Mouse (Mus musculus) small intestine, adult 2 months (tissue): Measurements from ENCODE around the gene Olfr656. TPM values are rescaled to one million over a fixed set of nuclear protein-coding genes. Genes with fewer than 3 reads are reported as not detected.

Experiments
- H3K27ac ChIP-seq: fragments of 200-500 bp; 2 replicates; pipeline ENCODE4 v1.5.1; 2012; ENCODE audit warnings: low read depth, low read length, control low read depth, inconsistent platforms; ENCODE audit not compliant: insufficient read depth
- H3K27me3 ChIP-seq: fragments of 200-500 bp; 2 replicates; pipeline ENCODE4 v1.6.1; 2012; ENCODE audit warnings: mild to moderate bottlenecking, moderate library complexity, low read length, inconsistent platforms; ENCODE audit not compliant: control insufficient read depth, insufficient read depth
- H3K36me3 ChIP-seq: fragments of 200-500 bp; 2 replicates; pipeline ENCODE4 v1.6.1; 2012; ENCODE audit warnings: mild to moderate bottlenecking, low read length, control low read depth, inconsistent platforms; ENCODE audit not compliant: control insufficient read depth, insufficient read depth
- H3K4me1 ChIP-seq: fragments of 200-500 bp; 2 replicates; pipeline ENCODE4 v1.6.1; 2012; ENCODE audit warnings: low read length, inconsistent platforms, mixed read lengths; ENCODE audit not compliant: control insufficient read depth, insufficient read depth, insufficient read length
- H3K4me3 ChIP-seq: fragments of 200-500 bp; 2 replicates; pipeline ENCODE4 v1.5.1; 2012; ENCODE audit warnings: low read depth, mild to moderate bottlenecking, control low read depth, inconsistent platforms, low read length, moderate library complexity
- CTCF ChIP-seq: fragments of 200-500 bp; IDR thresholded peaks from 2 replicates; pipeline ENCODE4 v1.5.1; 2012; ENCODE audit warnings: low read depth, mild to moderate bottlenecking, control low read depth, inconsistent platforms, low read length, moderate library complexity, mixed read lengths; ENCODE audit not compliant: insufficient replicate concordance, insufficient read length; ENCODE audit errors: extremely low read depth
- POLR2A ChIP-seq: fragments of 200-500 bp; IDR thresholded peaks from 2 replicates; pipeline ENCODE4 v1.6.1; 2012; ENCODE audit warnings: low read depth, mild to moderate bottlenecking, control low read depth, inconsistent platforms, low read length, moderate library complexity
- WGBS: fragments of 180-500 bp; shearing (Covaris S2); methylation state at CpG from one replicate; pipeline ENCODE4 v1.1.7; 2018; 5-methylcytosine and 5-hydroxymethylcytosine counted together
- polyA plus RNA-seq: library from polyadenylated mRNA; depleted of rRNA; stranded (reverse); fragments of >200 nt; gene quantifications from 2 replicates; pipeline ENCODE4 v1.2.3, GENCODE M21; 2012; rRNA removed

The Olfr656 gene
- polyA plus RNA-seq, 1 experiment, result not detected

- H3K36me3 ChIP-seq, result no peaks in the 10 kb centered on the region
- H3K27me3 ChIP-seq, result no peaks in the 10 kb centered on the region
- H3K4me3 ChIP-seq, result no peak overlapping the region
- H3K27ac ChIP-seq, result no peak overlapping the region
- 8% methylated on average over 3 of the region's 3 CpGs for WGBS
- H3K4me1 ChIP-seq, result peaks cover 2% of the 10 kb centered on the region; the same call in 1 of the 2 replicates
- no peak for TF ChIP-seq POLR2A
- TF ChIP-seq CTCF, result peak; percentile 74; the same call in 1 of the 2 replicates
Observed at GRCm38 (mm10) chr7:104603173-104603572, 10.6 kb upstream of the Olfr656 start.

GRCm38 (mm10) chr7:104604727-104605126, 9.0 kb upstream of the Olfr656 start:
- TF ChIP-seq CTCF (no peak), POLR2A (no peak)
- Histone ChIP-seq H3K4me1 (peaks cover 2% of the 10 kb centered on the region; the same call in 1 of the 2 replicates), H3K36me3 (no peaks in the 10 kb centered on the region), H3K27ac (no peak overlapping the region), H3K4me3 (no peak overlapping the region), H3K27me3 (no peaks in the 10 kb centered on the region)

- Histone ChIP-seq H3K4me1 (no peaks in the 10 kb centered on the region), H3K27me3 (no peaks in the 10 kb centered on the region), H3K36me3 (no peaks in the 10 kb centered on the region), H3K27ac (no peak within 1 kb of the TSS), H3K4me3 (no peak within 1 kb of the TSS)
- no peak for TF ChIP-seq CTCF
- no peak for TF ChIP-seq POLR2A
Observed at GRCm38 (mm10) chr7:104624494-104624893, 10.7 kb downstream of the Olfr656 start, which contains the start of gene Olfr657. Gene Olfr657 (plus strand): TSS chr7:104624794.

GRCm38 (mm10) chr7:104646841-104647482, 33.2 kb downstream of the Olfr656 start, which contains the start of gene Olfr658:
Gene Olfr658 (minus strand): TSS chr7:104647305.
- Histone ChIP-seq H3K4me1 (peaks cover 2% of the 10 kb centered on the region; the same call in 1 of the 2 replicates), H3K36me3 (no peaks in the 10 kb centered on the region), H3K27ac (no peak within 1 kb of the TSS), H3K27me3 (no peaks in the 10 kb centered on the region), H3K4me3 (peak within 1 kb of the TSS; percentile 50)
- TF ChIP-seq POLR2A, result no peak
- TF ChIP-seq CTCF, result peak; percentile 35; the same call in 1 of the 2 replicates
- 30% methylated on average over 21 of the region's 22 CpGs for WGBS

- no peaks in the 10 kb centered on the region for H3K4me1 ChIP-seq
- WGBS, result 88% methylated on average over 3 of the region's 3 CpGs
- no peak within 1 kb of the TSS for H3K27ac ChIP-seq
- no peaks in the 10 kb centered on the region for H3K27me3 ChIP-seq
- TF ChIP-seq CTCF (no peak), POLR2A (no peak)
- H3K36me3 ChIP-seq, result no peaks in the 10 kb centered on the region
- H3K4me3 ChIP-seq, result no peak within 1 kb of the TSS
Observed at GRCm38 (mm10) chr7:104666453-104666852, 52.7 kb downstream of the Olfr656 start, which contains the start of gene Olfr659. Gene Olfr659 (plus strand): TSS chr7:104666753.

Other genes with a start within 250 kb of the Olfr656 start
- gene Trim30b, start 244.1 kb upstream of the Olfr656 start, polyA plus RNA-seq, result 0.09 TPM in 1 of 2 replicates, not detected in the other
- gene Trim30c, start 213.1 kb upstream of the Olfr656 start, polyA plus RNA-seq, result not detected in 2 replicates
- 0.62 and 1.9 TPM in 2 replicates for gene Trim30a, start 148.8 kb upstream of the Olfr656 start, polyA plus RNA-seq
- 4.1 and 14.4 TPM in 2 replicates for gene Trim30d, start 106.1 kb upstream of the Olfr656 start, polyA plus RNA-seq
- gene Olfr651, start 63.8 kb upstream of the Olfr656 start, polyA plus RNA-seq, result not detected in 2 replicates
- not detected in 2 replicates for gene Olfr652, start 53.1 kb upstream of the Olfr656 start, polyA plus RNA-seq
- gene Olfr653, start 36.6 kb upstream of the Olfr656 start, polyA plus RNA-seq, result not detected in 2 replicates
- not detected in 2 replicates for gene Olfr654, start 26.9 kb upstream of the Olfr656 start, polyA plus RNA-seq
- gene Olfr655, start 12.2 kb upstream of the Olfr656 start, polyA plus RNA-seq, result not detected in 2 replicates
- gene Olfr657, start 10.8 kb downstream of the Olfr656 start, polyA plus RNA-seq, result not detected in 2 replicates
- gene Olfr658, start 33.4 kb downstream of the Olfr656 start, polyA plus RNA-seq, result 0.06 TPM in 1 of 2 replicates, not detected in the other
- gene Olfr659, start 52.8 kb downstream of the Olfr656 start, polyA plus RNA-seq, result not detected in 2 replicates
- not detected in 2 replicates for gene Olfr661, start 72.5 kb downstream of the Olfr656 start, polyA plus RNA-seq
- not detected in 2 replicates for gene Usp17le, start 163.5 kb downstream of the Olfr656 start, polyA plus RNA-seq
- not detected in 2 replicates for gene Usp17lb, start 228.6 kb downstream of the Olfr656 start, polyA plus RNA-seq
- not detected in 2 replicates for gene Usp17la, start 243.1 kb downstream of the Olfr656 start, polyA plus RNA-seq